Mouse (Mus musculus): ENCODE data around the gene Fancg.

DNA sequence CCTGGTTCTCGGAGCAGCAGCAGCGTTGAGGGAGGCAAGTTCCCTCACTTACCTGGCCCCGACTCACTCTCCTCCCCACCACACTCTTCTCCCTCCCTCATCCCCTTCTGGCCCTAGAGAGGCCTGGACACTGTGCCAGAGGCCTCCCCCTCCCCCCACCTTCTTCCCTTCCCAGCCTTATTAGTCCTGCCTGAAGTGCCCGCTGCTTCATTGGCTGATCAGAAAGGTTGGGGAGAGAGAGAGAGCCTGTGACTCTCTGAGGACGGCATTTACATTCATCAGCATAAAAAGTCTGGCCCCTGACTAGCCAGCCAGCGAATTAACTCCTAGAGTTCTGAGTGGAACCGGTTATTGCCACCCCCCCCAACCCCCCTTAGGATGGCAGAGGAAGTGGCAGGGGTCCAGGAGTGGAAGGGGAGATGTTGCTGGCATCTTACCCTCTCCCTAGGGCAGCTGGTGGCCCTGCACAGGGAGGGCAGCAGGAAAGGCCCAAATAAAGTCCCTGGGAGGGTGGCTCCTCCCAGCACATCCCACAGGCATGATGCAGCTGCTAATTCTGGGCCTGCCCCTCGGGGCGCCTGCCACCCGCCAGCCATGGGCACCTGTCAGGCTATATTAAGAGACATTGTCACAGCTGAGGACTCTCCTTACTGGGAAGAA, 56.7 kb downstream of the Fancg start:
- TF ChIP-seq GATA1 (IDR thresholded peaks at IDR 0.05; ENCODE audit: borderline replicate concordance, low read length) = no peak
- TF ChIP-seq FLI1 (IDR thresholded peaks at IDR 0.05; ENCODE audit: low read length) = no peak

Measured in megakaryocyte, embryonic 14.5 days (primary cell).